Mouse (Mus musculus): ENCODE data around the gene Iqcn.

The Iqcn gene

DNA sequence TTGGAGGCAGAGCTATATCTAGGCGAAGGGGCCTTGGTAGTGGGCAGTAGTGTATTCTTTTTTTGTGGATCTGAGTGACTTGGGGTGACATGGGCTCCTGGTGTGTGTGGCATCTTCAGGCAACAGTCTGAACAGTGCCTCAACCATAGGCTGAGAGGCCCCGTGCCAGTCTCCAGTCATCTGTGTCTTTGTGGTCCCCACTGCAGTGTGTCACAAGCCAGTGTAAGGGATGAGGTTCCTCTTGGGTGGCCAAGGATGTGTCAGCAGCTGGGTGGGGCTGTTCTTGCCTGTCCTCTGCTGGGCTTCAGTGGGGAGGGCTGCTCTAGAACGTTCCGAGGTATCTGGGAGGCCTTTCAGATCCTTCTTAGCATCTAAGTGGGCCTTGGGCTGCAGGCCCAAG lies 27.7 kb downstream of the Iqcn start:
- DNase-seq (ENCODE audit: inconsistent ontology term): no peak

DNA sequence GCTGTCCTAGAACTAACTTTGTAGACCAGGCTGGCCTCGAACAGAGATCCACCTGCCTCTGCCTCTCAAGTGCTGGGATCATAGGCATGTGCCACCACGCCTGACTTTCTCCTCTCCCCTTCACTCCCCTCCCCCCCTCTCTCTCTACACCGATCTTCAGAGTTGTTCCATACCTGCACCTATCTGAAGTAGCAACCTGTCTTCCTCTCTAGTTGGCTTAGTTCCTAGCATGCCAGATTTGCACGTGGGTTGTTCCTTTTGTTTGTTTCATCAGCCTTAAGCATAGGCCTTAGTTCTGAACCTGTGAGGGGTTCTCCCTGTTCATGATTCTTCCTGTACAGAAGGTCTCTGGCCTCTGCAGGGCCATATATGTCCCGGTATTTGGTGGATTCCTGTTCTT lies 34.4 kb downstream of the Iqcn start:
- DNase-seq (ENCODE audit: inconsistent ontology term): no peak

- DNase-seq (ENCODE audit: inconsistent ontology term): no peak
Observed at GRCm38 (mm10) chr8:70738211-70738610, 35.0 kb downstream of the Iqcn start.

DNA sequence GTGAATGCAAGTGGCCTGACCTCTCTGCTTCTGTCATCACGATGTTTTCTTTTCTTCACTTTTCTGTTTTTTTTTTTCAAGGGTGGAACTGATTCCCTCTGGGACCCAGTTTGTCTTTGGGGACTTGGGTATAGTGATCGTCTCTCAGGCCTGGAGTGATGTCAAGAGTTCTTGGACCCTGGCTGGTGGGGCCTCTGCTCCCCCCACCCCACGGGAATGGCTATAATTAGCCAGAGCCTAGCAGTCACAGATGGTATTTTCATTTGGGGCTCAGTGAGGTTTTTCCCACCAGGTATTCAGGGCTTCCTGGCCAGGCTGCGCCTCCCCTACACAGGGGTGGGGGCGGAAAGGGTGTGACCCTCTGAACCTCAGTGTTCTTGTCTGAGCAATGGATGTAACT lies 38.4 kb downstream of the Iqcn start:
- no peak for DNase-seq (ENCODE audit: inconsistent ontology term)

- DNase-seq (ENCODE audit: inconsistent ontology term): no peak
Observed at GRCm38 (mm10) chr8:70742176-70742575, 38.9 kb downstream of the Iqcn start.

DNA sequence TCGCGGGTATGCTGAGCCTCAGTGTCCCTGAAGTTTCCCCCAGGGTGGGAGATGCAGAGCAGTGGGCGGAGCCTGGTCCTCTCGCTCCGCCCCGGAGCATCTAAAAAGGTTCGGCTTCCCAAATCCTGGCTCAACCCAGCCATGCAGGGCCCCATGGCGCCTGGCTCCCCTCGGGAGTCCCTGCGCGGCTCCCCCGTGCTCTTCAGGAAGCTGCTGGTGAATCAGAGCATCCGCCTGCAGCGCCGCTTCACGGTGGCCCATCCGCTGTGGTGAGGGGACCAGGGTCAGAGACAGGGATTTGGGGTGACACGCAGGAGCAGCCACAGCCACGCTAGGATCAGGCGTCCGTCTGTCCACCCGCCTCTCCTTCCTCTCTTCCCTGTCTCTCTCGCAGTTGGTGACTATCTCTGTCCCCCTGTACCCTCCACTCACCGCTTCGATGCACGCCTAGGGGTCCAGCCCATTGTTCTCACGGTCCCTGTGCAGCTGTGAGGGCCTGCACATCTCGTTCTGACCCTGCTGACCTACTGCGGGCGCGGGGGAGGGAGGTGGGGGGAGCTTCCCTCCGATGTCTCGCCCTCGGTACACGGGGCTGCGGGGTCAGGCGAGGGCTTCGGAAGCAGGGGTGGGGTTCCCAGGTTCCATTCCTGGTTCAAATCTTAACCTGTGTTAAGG lies 39.9 kb downstream of the Iqcn start:
- DNase-seq (ENCODE audit: inconsistent ontology term): no peak

DNA sequence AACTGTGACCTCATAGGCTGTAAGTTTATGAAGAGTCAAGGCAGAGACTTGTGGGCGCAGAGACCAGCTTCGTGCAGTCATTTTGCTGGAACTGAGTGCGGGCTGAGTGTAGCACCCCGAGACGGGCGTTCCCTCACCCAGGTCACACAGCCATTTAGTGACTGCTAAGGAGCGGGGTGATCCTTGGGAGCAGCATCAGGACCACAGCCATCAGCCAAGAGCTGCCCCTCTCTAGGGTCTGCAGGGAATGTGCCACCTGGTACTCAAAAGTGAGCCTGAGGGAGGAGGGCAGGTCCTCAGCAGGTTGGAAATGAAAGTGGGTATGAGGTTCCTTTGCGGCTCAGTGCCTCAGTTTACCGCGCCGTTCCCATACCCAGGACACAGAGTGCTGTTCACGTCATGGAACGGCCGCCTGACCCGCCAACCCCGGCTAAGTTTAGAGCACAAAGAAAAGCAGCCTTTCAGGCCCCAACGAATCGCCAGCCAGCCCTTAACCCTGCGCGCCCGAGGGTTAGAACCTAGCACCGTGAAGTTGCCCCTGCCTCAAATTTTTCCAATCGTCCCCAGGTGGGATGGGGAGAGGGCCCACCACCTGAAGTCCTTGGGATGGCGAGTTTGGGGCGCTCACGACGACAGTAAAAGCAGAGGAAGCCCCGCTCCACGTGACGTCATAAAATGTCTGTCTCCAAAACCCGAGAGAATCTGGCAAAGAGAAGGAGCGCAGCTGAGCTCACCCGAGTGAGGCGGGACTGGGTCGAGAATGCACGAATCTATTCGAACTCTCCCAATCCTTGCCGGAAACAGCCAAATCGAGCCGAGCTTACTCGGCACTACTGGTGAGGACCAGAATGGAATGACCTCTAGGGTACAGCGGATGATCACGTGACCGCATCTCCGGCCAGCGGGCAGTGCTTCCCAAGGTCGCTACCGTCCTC lies 40.7 kb downstream of the Iqcn start:
- DNase-seq (ENCODE audit: inconsistent ontology term): peak; percentile 46

GRCm38 (mm10) chr8:70744806-70745205 lies 41.5 kb downstream of the Iqcn start:
- DNase-seq (ENCODE audit: inconsistent ontology term): no peak

GRCm38 (mm10) chr8:70745691-70746220 lies 42.5 kb downstream of the Iqcn start:
- no peak for DNase-seq (ENCODE audit: inconsistent ontology term)

DNA sequence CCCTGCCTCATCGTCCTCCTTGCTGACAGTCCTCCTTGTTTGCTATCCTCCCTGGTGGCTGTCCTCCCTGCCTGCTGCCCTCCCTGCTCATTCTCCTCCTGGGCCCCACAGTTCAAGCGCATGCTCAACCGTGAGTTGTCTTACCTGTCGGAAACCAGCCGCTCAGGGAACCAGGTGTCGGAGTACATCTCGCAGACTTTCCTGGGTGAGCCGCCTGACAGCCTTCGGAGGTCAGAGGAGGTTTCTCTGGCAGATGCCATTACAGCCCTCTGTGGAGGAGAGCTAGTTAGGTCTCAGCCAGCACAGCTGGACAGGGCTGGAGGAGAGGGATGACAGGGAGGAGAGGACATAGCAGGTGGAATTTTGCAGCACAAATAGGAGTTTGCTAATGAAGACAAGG lies 43.4 kb downstream of the Iqcn start:
- no peak for DNase-seq (ENCODE audit: inconsistent ontology term)

DNA sequence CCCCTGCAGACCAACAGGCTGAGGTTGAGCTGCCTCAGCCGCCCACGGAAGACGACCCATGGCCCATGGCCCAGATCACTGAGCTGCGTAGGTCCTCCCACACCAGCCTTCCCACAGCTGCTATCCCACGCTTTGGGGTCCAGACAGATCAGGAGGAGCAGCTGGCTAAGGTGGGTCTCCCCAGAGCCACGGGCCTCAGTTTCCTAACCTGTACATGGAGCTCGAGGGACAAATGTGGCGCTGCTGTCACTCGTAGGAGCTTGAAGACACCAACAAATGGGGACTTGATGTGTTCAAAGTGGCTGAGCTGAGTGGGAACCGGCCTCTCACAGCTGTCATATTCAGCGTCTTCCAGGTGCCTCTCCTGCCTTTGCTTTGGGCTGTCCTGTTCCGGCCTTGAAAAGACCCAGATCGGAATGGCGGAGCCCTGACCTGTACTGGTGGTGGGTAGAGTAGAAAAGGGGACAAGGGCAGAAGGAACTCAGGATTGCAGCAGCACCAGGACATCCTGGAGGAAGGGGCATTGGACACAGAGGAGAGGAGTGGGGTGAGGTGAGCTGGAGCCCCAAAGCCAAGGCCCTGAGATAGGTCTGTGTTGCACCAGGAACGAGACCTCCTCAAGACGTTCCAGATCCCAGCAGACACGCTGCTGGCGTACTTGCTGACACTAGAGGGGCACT lies 44.1 kb downstream of the Iqcn start:
- DNase-seq (ENCODE audit: inconsistent ontology term): no peak

DNA sequence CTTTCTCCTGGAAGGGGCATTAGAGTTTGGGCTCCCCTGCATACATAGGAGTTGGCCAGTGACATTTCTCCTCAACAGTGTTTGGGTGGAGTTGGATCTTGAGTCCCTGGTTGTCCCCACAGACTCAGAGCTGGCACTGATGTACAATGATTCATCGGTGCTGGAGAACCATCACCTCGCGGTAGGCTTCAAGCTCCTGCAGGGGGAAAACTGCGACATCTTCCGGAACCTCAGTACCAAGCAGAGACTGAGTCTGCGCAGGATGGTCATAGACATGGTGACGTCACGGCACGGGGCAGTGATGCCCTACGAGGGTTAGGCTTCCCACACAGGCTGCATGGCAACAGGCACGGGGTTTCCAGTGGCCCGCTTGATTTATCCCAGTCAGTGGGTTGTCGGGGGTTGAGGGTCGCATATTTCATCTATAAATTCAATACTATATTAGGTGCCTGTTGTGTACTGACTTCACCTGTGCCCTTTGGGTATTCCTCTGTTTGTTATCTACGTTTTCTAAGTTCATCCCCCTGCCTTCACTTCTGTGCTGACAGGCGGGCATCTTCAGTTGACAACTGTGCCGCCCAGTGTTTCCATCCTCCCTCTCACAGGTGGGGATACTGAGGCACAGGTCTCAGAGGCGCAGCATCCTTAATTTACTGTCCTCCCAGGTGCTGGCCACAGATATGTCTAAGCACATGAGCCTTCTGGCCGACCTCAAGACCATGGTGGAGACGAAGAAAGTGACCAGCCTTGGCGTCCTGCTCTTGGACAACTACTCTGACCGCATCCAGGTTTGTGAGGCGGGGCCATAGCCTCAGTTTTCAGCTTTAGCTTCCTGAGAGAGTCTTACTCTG lies 45.2 kb downstream of the Iqcn start:
- no peak for DNase-seq (ENCODE audit: inconsistent ontology term)

DNA sequence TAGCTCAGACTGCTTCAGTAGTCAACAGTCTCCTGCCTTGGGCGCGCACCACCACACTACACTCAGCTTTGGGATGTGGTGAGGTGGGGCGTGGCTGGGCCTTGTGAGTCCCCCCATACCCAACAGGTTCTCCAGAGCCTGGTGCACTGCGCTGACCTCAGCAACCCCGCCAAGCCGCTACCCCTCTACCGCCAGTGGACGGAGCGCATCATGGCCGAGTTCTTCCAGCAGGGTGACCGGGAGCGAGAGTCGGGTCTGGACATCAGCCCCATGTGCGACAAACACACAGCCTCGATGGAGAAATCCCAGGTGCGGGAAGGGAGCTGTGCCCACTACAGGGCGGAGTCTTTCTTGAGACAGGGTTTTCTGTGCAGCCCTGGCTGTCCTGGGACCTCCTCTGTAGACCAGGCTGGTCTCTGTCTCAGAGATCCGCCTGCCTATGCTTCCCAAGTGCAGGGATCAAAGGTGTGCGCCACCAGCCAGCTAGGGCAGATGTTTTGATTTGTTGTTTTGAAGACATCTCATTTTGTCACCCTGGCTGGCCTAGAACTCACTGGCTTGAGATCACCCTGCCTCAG lies 45.9 kb downstream of the Iqcn start:
- DNase-seq (ENCODE audit: inconsistent ontology term): no peak

GRCm38 (mm10) chr8:70750128-70750680 lies 46.9 kb downstream of the Iqcn start:
- no peak for DNase-seq (ENCODE audit: inconsistent ontology term)

DNA sequence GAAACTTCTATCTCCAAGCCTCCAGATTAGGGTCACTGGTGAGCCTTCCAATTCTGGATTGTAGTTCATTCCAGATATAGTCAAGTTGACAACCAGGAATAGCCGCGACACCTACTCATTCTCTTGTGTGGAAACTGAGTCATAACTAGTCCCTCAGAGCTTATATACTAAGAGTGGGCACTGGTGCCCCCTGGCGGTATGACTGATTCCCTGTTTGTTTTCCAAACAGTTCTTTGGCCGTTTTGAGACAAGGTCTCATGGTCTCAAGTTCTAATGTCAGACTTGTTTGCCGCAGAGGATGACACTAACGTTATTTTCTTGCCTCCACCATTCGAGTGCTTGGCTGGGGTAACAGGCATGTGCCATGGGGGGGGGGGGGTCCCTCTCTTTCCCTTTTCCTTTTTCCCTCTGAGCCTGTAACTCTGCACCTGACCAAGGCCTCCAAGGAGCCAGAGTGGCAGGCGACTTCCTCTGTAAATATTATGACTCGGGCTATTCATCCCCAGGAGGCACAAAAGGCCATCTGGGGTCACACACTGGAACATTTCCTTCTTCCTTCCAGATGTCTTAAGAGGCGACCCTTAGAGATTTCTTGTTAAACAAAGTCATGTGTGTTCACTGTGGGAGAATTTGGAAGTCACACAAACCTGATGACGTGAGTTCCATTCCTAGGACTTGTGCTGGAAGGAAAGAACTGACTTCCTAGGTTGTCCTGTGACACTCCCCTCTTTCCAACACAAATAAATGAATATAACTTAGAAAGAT lies 48.9 kb downstream of the Iqcn start:
- DNase-seq (ENCODE audit: inconsistent ontology term): peak; percentile 62

- peak; percentile 57 for DNase-seq (ENCODE audit: inconsistent ontology term)
Observed at GRCm38 (mm10) chr8:70753151-70753550, 49.9 kb downstream of the Iqcn start.

DNA sequence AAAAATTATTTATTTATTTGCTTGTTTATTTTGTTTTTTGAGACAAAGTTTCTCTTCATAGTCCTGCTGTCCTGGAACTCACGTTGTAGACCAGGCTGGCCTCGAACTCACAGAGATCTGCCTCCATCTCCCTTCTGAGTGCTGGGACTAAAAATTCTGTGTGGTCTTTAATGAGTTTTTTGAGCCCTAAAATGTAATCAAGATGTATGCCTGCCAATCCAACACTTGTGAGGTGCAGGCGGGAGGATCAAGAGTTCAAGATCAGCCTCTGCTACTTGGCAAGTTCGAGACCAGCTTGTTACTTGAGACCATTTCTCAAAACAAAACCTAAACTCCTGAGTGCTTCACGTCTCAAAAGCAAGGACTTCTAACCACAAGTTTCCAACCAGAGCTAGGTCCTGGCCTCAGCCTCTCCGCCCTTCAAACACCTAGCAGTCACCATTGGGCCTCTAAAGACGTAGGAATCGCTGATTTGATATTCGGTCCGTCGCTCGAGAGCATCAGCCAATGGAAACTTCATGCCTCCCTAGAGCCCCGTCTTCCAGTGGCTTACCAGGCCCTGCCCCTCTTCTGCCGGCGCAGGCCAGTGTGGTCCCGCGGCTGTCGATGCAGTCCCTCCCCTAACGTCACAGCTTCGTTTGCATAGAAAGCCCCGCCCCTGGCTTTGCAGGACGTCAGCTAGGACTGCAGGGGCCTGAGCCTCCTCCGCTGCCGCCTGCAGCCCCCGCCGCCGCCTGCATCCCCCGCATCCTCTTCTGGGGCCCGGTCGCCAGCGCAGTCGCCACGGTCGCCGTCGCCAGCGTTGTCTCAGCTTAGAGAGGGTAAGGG lies 51.0 kb downstream of the Iqcn start, which contains the start of gene Rab3a:
Gene Rab3a (plus strand): TSS at position 637 of the 828 bp plus-strand sequence.
- peak; percentile 98 for DNase-seq (ENCODE audit: inconsistent ontology term)

GRCm38 (mm10) chr8:70754871-70755660 lies 51.8 kb downstream of the Iqcn start:
- no peak for DNase-seq (ENCODE audit: inconsistent ontology term)

Measured in Muller cell, postnatal 12 days (primary cell).